Mouse (Mus musculus) macrophage (primary cell): Measurements from ENCODE around the gene Ubqlnl. TPM values are rescaled to one million over a fixed set of nuclear protein-coding genes. Genes with fewer than 3 reads are reported as not detected.

Experiments used
- H3K27ac ChIP-seq: fragments of 350-480 bp; formaldehyde crosslinking; 2 replicates; pipeline ENCODE4 v1.9.0; 2021
- H3K36me3 ChIP-seq: fragments of 350-480 bp; formaldehyde crosslinking; 2 replicates; pipeline ENCODE4 v1.9.0; 2021; ENCODE audit errors: inconsistent target
- H3K4me3 ChIP-seq: fragments of 350-480 bp; formaldehyde crosslinking; 2 replicates; pipeline ENCODE4 v1.9.0; 2021; ENCODE audit errors: inconsistent target
- H3K79me2 ChIP-seq: fragments of 350-480 bp; formaldehyde crosslinking; 2 replicates; pipeline ENCODE4 v1.9.0; 2021; ENCODE audit errors: inconsistent target
- WGBS: methylation state at CpG from one replicate; pipeline ENCODE4 v1.1.7; 2026; ENCODE audit warnings: inconsistent platforms; ENCODE audit not compliant: missing documents; 5-methylcytosine and 5-hydroxymethylcytosine counted together
- polyA plus RNA-seq: library from polyadenylated mRNA; stranded (reverse); fragments of 250-400 nt; gene quantifications from 3 replicates; pipeline ENCODE4 v1.2.4, GENCODE M21; 2018; ENCODE audit warnings: inconsistent platforms
- total RNA-seq, 78 experiments: library from RNA; depleted of rRNA; stranded (reverse); fragments of 250-400 nt; gene quantifications; 1 replicate in 9 of 78; 2 replicates in 24 of 78; 3 replicates in 43 of 78; 4 replicates in 2 of 78; pipeline ENCODE4 v1.2.4; 2018; ENCODE audit warnings: inconsistent platforms in 56 of 78

Gene Ubqlnl
- not detected for total RNA-seq (2018; cell fraction: chromatin; rRNA removed)
- total RNA-seq (2018; cell fraction: cytosol; rRNA removed): not detected
- not detected for total RNA-seq (2018; cell fraction: nucleus; rRNA removed)
- polyA plus RNA-seq: not detected in 3 replicates

DNA sequence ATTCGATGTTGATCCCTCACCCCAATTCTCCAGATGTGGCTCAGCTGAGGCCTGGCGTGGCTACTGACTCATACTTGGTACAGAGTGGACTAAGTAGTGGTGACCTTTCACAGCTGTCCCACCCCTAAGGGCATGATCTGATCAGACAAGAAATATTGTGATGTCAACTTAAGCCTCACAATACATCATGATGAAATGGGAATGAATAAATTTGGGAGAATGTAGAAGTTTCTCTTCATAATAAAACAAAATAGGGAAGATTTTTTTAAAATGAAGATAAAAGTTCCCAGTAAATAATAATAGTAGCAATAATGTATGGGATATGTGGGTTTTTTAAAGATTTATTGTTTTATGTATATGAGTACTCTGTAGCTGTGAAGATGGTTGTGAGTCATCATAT, at the start of gene Ubqlnl:
Gene Ubqlnl (minus strand): TSS at position 101 of the 400 bp plus-strand sequence.
- Histone ChIP-seq H3K27ac (no peak within 1 kb of the TSS), H3K79me2 (no peaks in the 10 kb centered on the region), H3K36me3 (no peaks in the 10 kb centered on the region), H3K4me3 (no peak within 1 kb of the TSS)
- 100% methylated on average over 2 of the region's 2 CpGs for WGBS

DNA sequence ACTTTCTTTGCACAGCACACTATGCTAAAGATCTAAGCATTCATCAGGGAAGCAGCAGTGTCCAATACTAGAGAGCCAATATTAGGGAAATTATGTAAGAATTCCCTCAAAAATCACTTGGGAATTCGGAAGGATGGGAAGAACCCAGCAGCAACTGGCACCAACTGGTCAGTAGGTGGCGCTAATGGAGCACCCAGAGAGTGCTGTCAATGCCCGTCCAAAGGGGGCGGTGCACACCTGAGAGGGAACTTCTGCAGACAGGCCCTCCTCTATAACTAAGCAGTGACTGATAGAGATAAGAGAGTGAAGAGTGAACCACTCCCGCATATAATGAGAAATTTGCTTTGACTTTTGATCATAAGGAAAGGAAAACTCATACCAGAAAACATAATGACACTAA, 49.5 kb upstream of the Ubqlnl start:
- 4% methylated on average over 5 of the region's 5 CpGs for WGBS
- Histone ChIP-seq H3K36me3 (no peaks in the 10 kb centered on the region), H3K79me2 (no peaks in the 10 kb centered on the region), H3K27ac (no peak overlapping the region), H3K4me3 (no peak overlapping the region)

- no peaks in the 10 kb centered on the region for H3K79me2 ChIP-seq
- 97% methylated on average over 6 of the region's 6 CpGs for WGBS
- no peak within 1 kb of the TSS for H3K27ac ChIP-seq
- no peak within 1 kb of the TSS for H3K4me3 ChIP-seq
- H3K36me3 ChIP-seq: no peaks in the 10 kb centered on the region
Measured at GRCm38 (mm10) chr7:104195885-104196284, 45.5 kb upstream of the Ubqlnl start, which contains the start of gene Olfr649. Gene Olfr649, minus strand, starts transcription at chr7:104195985.

- H3K27ac ChIP-seq: no peak overlapping the region
- H3K79me2 ChIP-seq: no peaks in the 10 kb centered on the region
- no peaks in the 10 kb centered on the region for H3K36me3 ChIP-seq
- 27% methylated on average over 8 of the region's 9 CpGs for WGBS
- H3K4me3 ChIP-seq: no peak overlapping the region
Measured at GRCm38 (mm10) chr7:104191275-104191674, 40.9 kb upstream of the Ubqlnl start.

GRCm38 (mm10) chr7:104183292-104183691, 32.9 kb upstream of the Ubqlnl start, which contains the start of gene Olfr648:
Gene Olfr648, minus strand, starts transcription at chr7:104183392.
- no peak within 1 kb of the TSS for H3K27ac ChIP-seq
- WGBS: 95% methylated on average over 2 of the region's 2 CpGs
- no peak within 1 kb of the TSS for H3K4me3 ChIP-seq
- H3K36me3 ChIP-seq: no peaks in the 10 kb centered on the region
- H3K79me2 ChIP-seq: no peaks in the 10 kb centered on the region

- Histone ChIP-seq H3K36me3 (no peaks in the 10 kb centered on the region), H3K4me3 (no peak overlapping the region), H3K79me2 (no peaks in the 10 kb centered on the region), H3K27ac (no peak overlapping the region)
- WGBS: 86% methylated on average over 1 of the region's 1 CpGs
Measured at GRCm38 (mm10) chr7:104179074-104179473, 28.7 kb upstream of the Ubqlnl start.

- Histone ChIP-seq H3K27ac (no peak overlapping the region), H3K4me3 (no peak overlapping the region), H3K79me2 (no peaks in the 10 kb centered on the region), H3K36me3 (no peaks in the 10 kb centered on the region)
- WGBS: 90% methylated on average over 5 of the region's 5 CpGs
Measured at GRCm38 (mm10) chr7:104178422-104179054, 28.2 kb upstream of the Ubqlnl start.

- Histone ChIP-seq H3K27ac (no peak overlapping the region), H3K36me3 (no peaks in the 10 kb centered on the region), H3K79me2 (no peaks in the 10 kb centered on the region), H3K4me3 (no peak overlapping the region)
- 100% methylated on average over 1 of the region's 1 CpGs for WGBS
Measured at GRCm38 (mm10) chr7:104175085-104175484, 24.7 kb upstream of the Ubqlnl start.

- no peak overlapping the region for H3K27ac ChIP-seq
- no peaks in the 10 kb centered on the region for H3K79me2 ChIP-seq
- 23% methylated on average over 6 of the region's 6 CpGs for WGBS
Measured at GRCm38 (mm10) chr7:104169634-104170204, 19.4 kb upstream of the Ubqlnl start.

GRCm38 (mm10) chr7:104167105-104167504, 16.7 kb upstream of the Ubqlnl start:
- Histone ChIP-seq H3K36me3 (no peaks in the 10 kb centered on the region), H3K4me3 (no peak overlapping the region), H3K79me2 (no peaks in the 10 kb centered on the region), H3K27ac (no peak overlapping the region)
- WGBS: 15% methylated on average over 6 of the region's 6 CpGs

More at GRCm38 (mm10) chr7:104169634-104170204, 19.4 kb upstream of the Ubqlnl start:
- Histone ChIP-seq H3K36me3 (no peaks in the 10 kb centered on the region), H3K4me3 (no peak overlapping the region)

DNA sequence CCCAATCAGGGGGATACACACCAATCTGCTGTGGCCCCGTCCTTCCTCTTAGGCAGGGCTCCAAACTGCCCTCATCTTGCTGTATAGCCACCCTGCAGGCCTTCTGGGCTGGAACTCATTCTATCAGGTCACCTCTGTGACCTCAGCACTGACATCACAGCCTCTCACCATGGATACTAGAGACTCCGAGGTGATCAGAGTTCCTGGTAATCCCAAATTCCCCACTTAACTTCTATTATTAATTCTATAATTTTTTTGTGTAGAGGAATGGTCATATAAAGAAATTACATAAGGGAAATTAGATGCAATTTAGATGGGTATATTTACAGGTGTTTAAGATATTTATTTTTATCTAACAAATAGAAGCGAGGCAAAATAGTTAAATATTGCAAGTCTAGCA, 7.2 kb downstream of the Ubqlnl start, which contains the start of gene Ubqln3:
Gene Ubqln3 (minus strand): TSS at position 101 of the 400 bp plus-strand sequence.
- 90% methylated on average over 3 of the region's 3 CpGs for WGBS
- Histone ChIP-seq H3K27ac (no peak within 1 kb of the TSS), H3K36me3 (no peaks in the 10 kb centered on the region), H3K4me3 (no peak within 1 kb of the TSS), H3K79me2 (no peaks in the 10 kb centered on the region)

GRCm38 (mm10) chr7:104137305-104137704, 13.1 kb downstream of the Ubqlnl start, which contains the start of gene Olfr643:
Gene Olfr643, minus strand, starts transcription at chr7:104137405.
- 91% methylated on average over 5 of the region's 5 CpGs for WGBS
- Histone ChIP-seq H3K4me3 (no peak within 1 kb of the TSS), H3K36me3 (no peaks in the 10 kb centered on the region), H3K79me2 (no peaks in the 10 kb centered on the region), H3K27ac (no peak within 1 kb of the TSS)

DNA sequence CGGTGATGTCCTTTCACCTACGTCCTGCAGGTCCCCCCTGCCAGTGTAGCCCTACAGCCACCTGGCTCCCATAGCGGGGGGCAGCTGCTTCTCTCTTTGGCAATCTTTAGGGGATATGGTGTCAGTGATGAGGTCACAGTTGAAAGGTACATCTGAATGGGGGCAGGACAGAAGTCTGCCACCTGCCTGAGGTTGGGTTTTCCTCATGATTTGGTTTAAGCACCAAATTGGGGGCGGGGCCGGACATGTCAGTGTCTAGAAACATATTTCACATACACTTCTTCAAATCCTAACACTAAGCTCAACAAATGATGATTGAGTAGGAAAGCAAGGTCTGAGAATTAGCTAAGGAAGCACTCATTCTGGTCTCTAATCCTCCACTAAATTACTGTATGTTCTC, 20.6 kb downstream of the Ubqlnl start, which contains the start of gene Ubqln5:
Gene Ubqln5 (minus strand): TSS at position 101 of the 400 bp plus-strand sequence.
- Histone ChIP-seq H3K4me3 (no peak within 1 kb of the TSS), H3K79me2 (no peaks in the 10 kb centered on the region), H3K36me3 (no peaks in the 10 kb centered on the region), H3K27ac (no peak within 1 kb of the TSS)
- WGBS: 89% methylated on average over 5 of the region's 5 CpGs

- H3K4me3 ChIP-seq: no peak within 1 kb of the TSS
- H3K36me3 ChIP-seq: no peaks in the 10 kb centered on the region
- H3K79me2 ChIP-seq: no peaks in the 10 kb centered on the region
- no peak within 1 kb of the TSS for H3K27ac ChIP-seq
Measured at GRCm38 (mm10) chr7:104104757-104104972, 45.7 kb downstream of the Ubqlnl start, which contains the start of gene Olfr646. Gene Olfr646, plus strand, starts transcription at chr7:104104873.

- no peaks in the 10 kb centered on the region for H3K79me2 ChIP-seq
- WGBS: 33% methylated on average over 3 of the region's 4 CpGs
- no peak overlapping the region for H3K27ac ChIP-seq
- H3K4me3 ChIP-seq: no peak overlapping the region
- no peaks in the 10 kb centered on the region for H3K36me3 ChIP-seq
Measured at GRCm38 (mm10) chr7:104103913-104104756, 46.2 kb downstream of the Ubqlnl start.
